Mouse (Mus musculus) bone marrow macrophage, adult 2 months (primary cell): ENCODE results near the gene Lman2. TPM values are rescaled to one million over a fixed set of nuclear protein-coding genes. Genes with fewer than 3 reads are reported as not detected.
A peak's percentile ranks its signal among the peaks of the same experiment; 100 is the strongest.

Source experiments
- H3K27ac ChIP-seq: 2 replicates; pipeline ENCODE4 v1.5.1; 2012; ENCODE audit warnings: low read depth, low read length; ENCODE audit not compliant: insufficient read depth
- H3K4me1 ChIP-seq: 2 replicates; pipeline ENCODE4 v1.6.1; 2012; ENCODE audit warnings: low read length; ENCODE audit not compliant: control insufficient read depth, insufficient read depth
- H3K4me3 ChIP-seq: 2 replicates; pipeline ENCODE4 v1.5.1; 2012; ENCODE audit warnings: mild to moderate bottlenecking, low read length, moderate library complexity; ENCODE audit not compliant: insufficient read depth
- CTCF ChIP-seq: IDR thresholded peaks from 2 replicates; pipeline ENCODE4 v1.5.1; 2012; ENCODE audit warnings: low read depth, mild to moderate bottlenecking, low read length, moderate library complexity
- POLR2A ChIP-seq: IDR thresholded peaks from 2 replicates; pipeline ENCODE4 v1.6.1; 2012; ENCODE audit warnings: mild to moderate bottlenecking, low read depth, low read length, borderline replicate concordance
- polyA plus RNA-seq: library from polyadenylated mRNA; stranded (reverse); fragments of >200 nt; gene quantifications from 2 replicates; pipeline ENCODE4 v1.2.4, GENCODE M21; 2012; ENCODE audit not compliant: missing spikeins, insufficient read depth, insufficient read length

Gene Lman2
- polyA plus RNA-seq = 94.1 and 94.6 TPM in 2 replicates

GRCm38 (mm10) chr13:55362453-55363060 lies at the start of gene Lman2:
Gene Lman2, minus strand, starts transcription at chr13:55362783.
- Histone ChIP-seq H3K27ac (peak within 1 kb of the TSS; percentile 95), H3K4me1 (peaks cover 26% of the 10 kb centered on the region), H3K4me3 (peak within 1 kb of the TSS; percentile 96)
- TF ChIP-seq CTCF (no peak), POLR2A (no peak)

GRCm38 (mm10) chr13:55411826-55412225 lies 49.2 kb upstream of the Lman2 start:
- H3K27ac ChIP-seq = no peak overlapping the region
- H3K4me3 ChIP-seq = no peak overlapping the region
- TF ChIP-seq CTCF = no peak
- TF ChIP-seq POLR2A = no peak
- 0 out of 2 replicates have a peak, but pooled peaks cover 3% of the 10 kb centered on the region for H3K4me1 ChIP-seq

GRCm38 (mm10) chr13:55408546-55409120 lies 46.0 kb upstream of the Lman2 start:
- Histone ChIP-seq H3K27ac (no peak overlapping the region), H3K4me1 (peaks cover 24% of the 10 kb centered on the region), H3K4me3 (no peak overlapping the region)
- TF ChIP-seq POLR2A = no peak
- TF ChIP-seq CTCF = no peak

- TF ChIP-seq CTCF (no peak), POLR2A (no peak)
- Histone ChIP-seq H3K4me1 (peaks cover 23% of the 10 kb centered on the region), H3K27ac (no peak overlapping the region), H3K4me3 (no peak overlapping the region)
These were observed 44.8 kb upstream of the Lman2 start for GRCm38 (mm10) chr13:55407341-55407740.

GRCm38 (mm10) chr13:55405783-55406390 lies 43.3 kb upstream of the Lman2 start:
- Histone ChIP-seq H3K4me1 (peaks cover 23% of the 10 kb centered on the region), H3K27ac (no peak overlapping the region), H3K4me3 (peak overlapping the region; percentile 11; the same call in 1 of the 2 replicates)
- TF ChIP-seq POLR2A = no peak
- no peak for TF ChIP-seq CTCF

GRCm38 (mm10) chr13:55404853-55405782 lies 42.5 kb upstream of the Lman2 start:
- Histone ChIP-seq H3K27ac (no peak overlapping the region), H3K4me1 (peaks cover 23% of the 10 kb centered on the region), H3K4me3 (peak overlapping the region; percentile 18)
- TF ChIP-seq POLR2A = no peak
- TF ChIP-seq CTCF = peak; percentile 92

GRCm38 (mm10) chr13:55403935-55404852 lies 41.6 kb upstream of the Lman2 start:
- Histone ChIP-seq H3K27ac (no peak overlapping the region), H3K4me3 (no peak overlapping the region), H3K4me1 (peaks cover 23% of the 10 kb centered on the region)
- TF ChIP-seq CTCF = no peak
- no peak for TF ChIP-seq POLR2A

- Histone ChIP-seq H3K4me3 (no peak overlapping the region), H3K27ac (no peak overlapping the region), H3K4me1 (peaks cover 25% of the 10 kb centered on the region)
- no peak for TF ChIP-seq CTCF
- no peak for TF ChIP-seq POLR2A
These were observed 40.7 kb upstream of the Lman2 start for GRCm38 (mm10) chr13:55403266-55403665.

GRCm38 (mm10) chr13:55400039-55400346 lies 37.4 kb upstream of the Lman2 start:
- no peak for TF ChIP-seq POLR2A
- Histone ChIP-seq H3K4me1 (peaks cover 13% of the 10 kb centered on the region), H3K4me3 (no peak overlapping the region), H3K27ac (no peak overlapping the region)
